In genomic region chr9:65587270-65587572, GRCm38 (mm10) we compare ENCODE assay signal across 8 mouse cellular contexts. TPM values are rescaled to one million over a fixed set of nuclear protein-coding genes. Genes with fewer than 3 reads are reported as not detected.
DNase-seq lines count a peak whose midpoint lies in the region; ATAC-seq lines count a peak whose summit lies in the region.

No protein-coding gene starts in this region.

- H3K36me3 ChIP-seq in kidney, embryonic 15.5 days: peaks cover 22% of the 10 kb centered on the region
- H3K36me3 ChIP-seq in embryonic facial prominence, embryonic 10.5 days (replicated peaks): peaks cover 35% of the 10 kb centered on the region
- 0 out of 2 replicates have a peak, but pooled peaks cover 14% of the 10 kb centered on the region for H3K36me3 ChIP-seq in intestine, embryonic 14.5 days (ENCODE audit: control insufficient read depth, insufficient read depth, low read length)
- H3K36me3 ChIP-seq in midbrain, embryonic 16.5 days (ENCODE audit: control insufficient read depth, insufficient read depth, low read length): no peaks in the 10 kb centered on the region

- H3K4me3 ChIP-seq in kidney, embryonic 15.5 days (replicated peaks): peak overlapping the region; percentile 64
- H3K4me3 ChIP-seq in embryonic facial prominence, embryonic 10.5 days: peak overlapping the region; percentile 69
- H3K4me3 ChIP-seq in intestine, embryonic 14.5 days (ENCODE audit: low read depth, low read length): peak overlapping the region; percentile 48
- peak overlapping the region; percentile 54 for H3K4me3 ChIP-seq in midbrain, embryonic 16.5 days (ENCODE audit: low read depth, low read length)

- intact Hi-C loops in gastrocnemius, postnatal 14 days (cut with DNase I; ENCODE audit: low total_unique reads): no loop called here

- peak overlapping the region; percentile 99 for H3K4me2 ChIP-seq in kidney, embryonic 15.5 days
- peak overlapping the region; percentile 96 for H3K4me2 ChIP-seq in intestine, embryonic 14.5 days (ENCODE audit: low read length)
- H3K4me2 ChIP-seq in midbrain, embryonic 16.5 days (ENCODE audit: low read length): peak overlapping the region; percentile 99

- WGBS in kidney, embryonic 15.5 days: 0% methylated on average over 6 of the region's 6 CpGs
- WGBS in embryonic facial prominence, embryonic 10.5 days: 1% methylated on average over 6 of the region's 6 CpGs
- 0% methylated on average over 6 of the region's 6 CpGs for WGBS in intestine, embryonic 14.5 days
- under 1% methylated on average over 6 of the region's 6 CpGs for WGBS in midbrain, embryonic 16.5 days

- H3K27ac ChIP-seq in kidney, embryonic 15.5 days: peak overlapping the region; percentile 41
- peak overlapping the region; percentile 91 for H3K27ac ChIP-seq in embryonic facial prominence, embryonic 10.5 days (replicated peaks)
- no peak overlapping the region for H3K27ac ChIP-seq in intestine, embryonic 14.5 days (ENCODE audit: low read depth)
- H3K27ac ChIP-seq in midbrain, embryonic 16.5 days (ENCODE audit: low read length): no peak overlapping the region

- no peaks in the 10 kb centered on the region for H3K9me3 ChIP-seq in kidney, embryonic 15.5 days (replicated peaks)
- no peaks in the 10 kb centered on the region for H3K9me3 ChIP-seq in embryonic facial prominence, embryonic 10.5 days
- H3K9me3 ChIP-seq in intestine, embryonic 14.5 days (ENCODE audit: control insufficient read depth, low read length): no peaks in the 10 kb centered on the region
- H3K9me3 ChIP-seq in midbrain, embryonic 16.5 days (replicated peaks; ENCODE audit: control insufficient read depth, low read length, poor library complexity, severe bottlenecking): no peaks in the 10 kb centered on the region

- H3K4me1 ChIP-seq in kidney, embryonic 15.5 days: peaks cover 38% of the 10 kb centered on the region
- H3K4me1 ChIP-seq in embryonic facial prominence, embryonic 10.5 days: peaks cover 33% of the 10 kb centered on the region
- peaks cover 19% of the 10 kb centered on the region for H3K4me1 ChIP-seq in intestine, embryonic 14.5 days (replicated peaks; ENCODE audit: control insufficient read depth, insufficient read depth, low read length)
- H3K4me1 ChIP-seq in midbrain, embryonic 16.5 days (ENCODE audit: control insufficient read depth, insufficient read depth, low read length): peaks cover 16% of the 10 kb centered on the region

- no peaks in the 10 kb centered on the region for H3K27me3 ChIP-seq in kidney, embryonic 15.5 days
- no peaks in the 10 kb centered on the region for H3K27me3 ChIP-seq in embryonic facial prominence, embryonic 10.5 days (replicated peaks; ENCODE audit: low read depth, poor library complexity, severe bottlenecking)
- no peaks in the 10 kb centered on the region for H3K27me3 ChIP-seq in intestine, embryonic 14.5 days (replicated peaks; ENCODE audit: control insufficient read depth, insufficient read depth, low read length)
- no peaks in the 10 kb centered on the region for H3K27me3 ChIP-seq in midbrain, embryonic 16.5 days (ENCODE audit: control insufficient read depth, insufficient read depth, low read depth, low read length)

- H3K9ac ChIP-seq in kidney, embryonic 15.5 days: peak overlapping the region; percentile 59
- H3K9ac ChIP-seq in intestine, embryonic 14.5 days (ENCODE audit: low read length): peak overlapping the region; percentile 57
- H3K9ac ChIP-seq in midbrain, embryonic 16.5 days (ENCODE audit: low read depth, low read length): peak overlapping the region; percentile 28; the same call in 1 of the 2 replicates

- no peak for DNase-seq in kidney, postnatal 36 days
- peak; percentile 54 for DNase-seq in embryonic facial prominence, embryonic 10.5 days (ENCODE audit: low spot score)
- DNase-seq in intestine, embryonic 14.5 days (ENCODE audit: low spot score): peak; percentile 72
- DNase-seq in gastrocnemius, postnatal 14 days: no peak
- no peak for DNase-seq in adrenal gland, postnatal 14 days
- no peak for DNase-seq in right cerebral cortex, adult 2 months (ENCODE audit: low spot score in 2 of 2)

- ATAC-seq in kidney, embryonic 15.5 days (replicated peaks; ENCODE audit: low FRiP score): no peak
- no peak for ATAC-seq in intestine, embryonic 14.5 days (replicated peaks; ENCODE audit: low FRiP score, low TSS enrichment, low read depth)
- 0 out of 2 replicates have a peak, but pooled peaks have one; percentile 38 for ATAC-seq in midbrain, embryonic 16.5 days

RNA-seq across cellular contexts. Expression of gene Pif1, which starts 0.3 kb away (rescaled TPM):
- polyA plus RNA-seq in kidney, embryonic 15.5 days (2015; fragmentation: Nextera tagmentation; extraction: Ambion mirVana): 12.7 and 17.5 TPM in 2 replicates
- 27.7 and 28.0 TPM in 2 replicates for polyA plus RNA-seq in embryonic facial prominence, embryonic 10.5 days (2016; fragmentation: Nextera tagmentation; extraction: Ambion mirVana)
- polyA plus RNA-seq in intestine, embryonic 14.5 days (2014; fragmentation: Nextera tagmentation; extraction: Ambion mirVana): 8.1 and 9.9 TPM in 2 replicates
- polyA plus RNA-seq in midbrain, embryonic 16.5 days (2015; fragmentation: Nextera tagmentation; extraction: Ambion mirVana): 2.0 and 2.1 TPM in 2 replicates
- total RNA-seq in gastrocnemius, postnatal 14 days (2021): under 1 TPM; 0.44 to 0.57 TPM
- 1.7 and 2.9 TPM in 2 replicates for total RNA-seq in adrenal gland, postnatal 14 days (2021)

RNA-seq across cellular contexts. Expression of gene Plekho2, which starts 7.4 kb away (rescaled TPM):
- polyA plus RNA-seq in kidney, embryonic 15.5 days (2015; fragmentation: Nextera tagmentation; extraction: Ambion mirVana): 14.9 and 20.0 TPM in 2 replicates
- polyA plus RNA-seq in embryonic facial prominence, embryonic 10.5 days (2016; fragmentation: Nextera tagmentation; extraction: Ambion mirVana): 14.3 and 15.2 TPM in 2 replicates
- polyA plus RNA-seq in intestine, embryonic 14.5 days (2014; fragmentation: Nextera tagmentation; extraction: Ambion mirVana): 11.9 and 12.6 TPM in 2 replicates
- polyA plus RNA-seq in midbrain, embryonic 16.5 days (2015; fragmentation: Nextera tagmentation; extraction: Ambion mirVana): 3.1 and 3.8 TPM in 2 replicates
- 10 to 100 TPM in 1 of 2 experiments, 1 to 10 TPM in 1; 8.3 to 10.7 TPM for total RNA-seq in gastrocnemius, postnatal 14 days (2021)
- 36.1 and 48.0 TPM in 2 replicates for total RNA-seq in adrenal gland, postnatal 14 days (2021)

RNA-seq across cellular contexts. Expression of gene Rbpms2, which starts 42.2 kb away (rescaled TPM):
- 29.8 and 30.3 TPM in 2 replicates for polyA plus RNA-seq in kidney, embryonic 15.5 days (2015; fragmentation: Nextera tagmentation; extraction: Ambion mirVana)
- 26.2 and 26.4 TPM in 2 replicates for polyA plus RNA-seq in embryonic facial prominence, embryonic 10.5 days (2016; fragmentation: Nextera tagmentation; extraction: Ambion mirVana)
- polyA plus RNA-seq in intestine, embryonic 14.5 days (2014; fragmentation: Nextera tagmentation; extraction: Ambion mirVana): 28.2 and 32.3 TPM in 2 replicates
- polyA plus RNA-seq in midbrain, embryonic 16.5 days (2015; fragmentation: Nextera tagmentation; extraction: Ambion mirVana): 2.9 TPM in 2 replicates
- total RNA-seq in gastrocnemius, postnatal 14 days (2021): 1 to 10 TPM; 2.2 to 2.6 TPM
- 61.0 and 61.5 TPM in 2 replicates for total RNA-seq in adrenal gland, postnatal 14 days (2021)

Comparison
In these comparisons a context has a peak if more than half of its experiments do, and no peak if none do; other contexts are left out.
1. H3K27ac ChIP-seq: peak in kidney, embryonic 15.5 days (single experiment) and embryonic facial prominence, embryonic 10.5 days (single experiment); none in intestine, embryonic 14.5 days (single experiment) and midbrain, embryonic 16.5 days (single experiment).
2. DNase-seq: peak in embryonic facial prominence, embryonic 10.5 days (single experiment) and intestine, embryonic 14.5 days (single experiment); none in kidney, postnatal 36 days (0 of 2), gastrocnemius, postnatal 14 days (single experiment), adrenal gland, postnatal 14 days (single experiment) and right cerebral cortex, adult 2 months (0 of 2).
3. Peak in every context shown above with its lines, with median percentiles within 50 percentile points of each other: H3K4me2 ChIP-seq, H3K4me3 ChIP-seq and H3K9ac ChIP-seq.